Mouse (Mus musculus): ENCODE results near the gene Mthfsd.

The Mthfsd gene

DNA sequence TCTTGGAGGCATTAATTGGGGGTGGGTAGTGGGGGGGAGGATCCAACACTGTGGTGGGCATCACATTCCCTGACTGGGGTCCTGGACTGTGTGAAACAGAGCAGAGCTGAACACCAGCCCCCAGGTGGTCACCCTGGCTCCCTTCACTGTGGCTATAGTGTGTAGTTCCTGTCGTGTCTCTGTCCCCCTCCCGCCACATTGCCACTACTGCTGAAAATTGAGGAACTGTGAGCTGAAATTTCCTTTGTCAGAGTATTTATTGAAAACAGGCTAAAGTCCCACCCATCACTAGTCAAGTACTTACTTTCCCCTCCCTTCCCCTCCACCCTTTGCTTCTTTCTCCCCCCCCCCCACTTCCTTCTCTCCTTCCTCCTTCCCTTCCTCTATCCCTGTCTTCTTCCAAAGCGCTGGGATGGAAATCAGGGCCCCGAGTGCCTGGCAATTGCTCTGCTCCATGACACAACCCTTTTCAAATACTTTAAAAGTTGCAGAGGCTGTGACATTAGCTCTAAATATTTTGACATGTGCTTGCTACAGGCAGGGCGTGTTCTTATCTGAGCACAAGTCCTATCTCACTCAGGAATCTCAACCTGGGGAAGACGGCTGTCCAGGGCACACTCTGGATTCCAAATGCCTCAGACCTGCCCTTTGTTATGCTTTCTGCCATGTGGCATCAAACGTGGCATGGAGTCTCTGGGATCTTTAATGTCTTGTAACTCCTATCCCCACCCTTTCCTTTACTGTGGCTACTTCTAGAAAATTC is 3.1 kb upstream of the Mthfsd start:
- ChIA-PET CTCF (interaction anchor here in 2 of 4 experiments (0.6 to 5.7 kb wide), 4 partner anchors 402 to 421 kb away, joined by 3 to 32 read pairs (median 3); no protein-coding TSS in a partner anchor), POLR2A (interaction anchor here in 2 of 4 experiments (0.6 to 1.4 kb wide), 3 partner anchors 94 to 430 kb away, joined by 3 to 4 read pairs (median 4); no protein-coding TSS in a partner anchor)

DNA sequence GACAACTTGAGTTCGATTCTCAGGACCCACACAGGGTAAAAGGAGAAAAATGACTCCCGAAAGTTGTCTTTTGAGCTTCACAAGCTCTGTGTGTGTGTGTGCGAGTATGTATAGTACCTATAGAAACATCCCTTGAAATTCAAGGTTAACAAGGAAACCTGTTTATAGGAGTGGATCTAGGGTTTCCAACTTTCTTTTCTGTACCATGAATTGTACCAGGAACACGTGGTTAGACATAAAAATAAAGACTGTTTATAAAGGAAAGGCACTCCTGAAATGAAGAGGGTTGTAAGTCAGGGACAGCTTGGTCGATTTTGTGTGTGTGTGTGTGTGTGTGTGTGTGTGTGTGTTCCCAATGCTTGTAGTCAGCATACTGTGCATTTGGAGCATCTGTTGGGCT is 465 bp upstream of the Mthfsd start:
- ChIA-PET POLR2A (interaction anchor here (0.6 to 1.8 kb wide), 10 partner anchors 8 to 412 kb away, joined by 3 to 4 read pairs (median 3); partner anchors contain the start of gene Foxc2 (in 1 of the 4)), CTCF (interaction anchor here in 3 of 4 experiments (0.5 to 1.4 kb wide), 9 partner anchors 9 to 494 kb away, joined by 3 to 7 read pairs (median 3); no protein-coding TSS in a partner anchor)

DNA sequence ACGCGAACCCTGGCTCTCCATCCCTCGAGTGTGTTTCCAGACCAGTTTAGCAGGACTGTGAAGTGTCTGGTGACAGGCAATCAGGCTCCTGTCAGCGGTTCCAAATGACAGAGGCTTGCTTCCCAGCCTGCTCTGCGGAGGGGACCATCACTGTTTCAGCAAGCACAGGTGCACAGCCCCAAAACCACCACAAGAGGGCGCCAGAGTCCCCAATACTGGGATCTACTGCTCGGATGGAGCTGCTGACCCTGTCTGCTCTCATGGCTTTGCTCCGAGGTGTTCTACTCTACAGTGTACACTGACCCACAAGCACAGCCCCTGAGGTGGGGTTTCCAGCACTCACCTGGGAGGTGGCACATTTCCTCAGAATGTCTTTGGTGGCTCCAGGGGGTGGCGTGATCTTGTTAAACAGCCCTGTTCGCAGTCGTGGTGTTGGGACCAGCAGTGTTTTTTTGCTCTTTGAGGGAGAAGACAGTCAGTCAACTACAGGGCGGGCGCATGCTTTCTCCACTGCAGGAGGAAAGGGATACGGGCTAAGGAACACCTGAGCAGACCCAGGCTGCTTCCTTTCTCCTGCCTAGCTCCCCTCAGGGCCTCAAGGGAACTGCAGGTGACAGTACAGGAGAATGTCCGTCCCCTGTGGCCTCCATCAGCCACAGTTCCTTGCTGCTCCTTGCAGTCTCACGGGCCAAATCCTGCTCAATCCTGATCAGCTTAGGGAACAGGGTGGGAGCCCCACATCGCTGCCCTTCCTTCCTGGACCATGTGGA is 4.0 kb downstream of the Mthfsd start:
- ChIA-PET CTCF (interaction anchor here (0.5 to 2.8 kb wide), 69 partner anchors 8 to 839 kb away, joined by 3 to 15 read pairs (median 4); partner anchors contain the start of genes Foxc2 (in 3 of the 4), Cox4i1 (in 1 of the 4), Emc8 (in 1 of the 4) and Gm27021 (in 1 of the 4)), POLR2A (interaction anchor here in 1 of 4 experiments (0.6 kb wide), 1 partner anchor 421 kb away, joined by 4 read pairs; no protein-coding TSS in a partner anchor)

DNA sequence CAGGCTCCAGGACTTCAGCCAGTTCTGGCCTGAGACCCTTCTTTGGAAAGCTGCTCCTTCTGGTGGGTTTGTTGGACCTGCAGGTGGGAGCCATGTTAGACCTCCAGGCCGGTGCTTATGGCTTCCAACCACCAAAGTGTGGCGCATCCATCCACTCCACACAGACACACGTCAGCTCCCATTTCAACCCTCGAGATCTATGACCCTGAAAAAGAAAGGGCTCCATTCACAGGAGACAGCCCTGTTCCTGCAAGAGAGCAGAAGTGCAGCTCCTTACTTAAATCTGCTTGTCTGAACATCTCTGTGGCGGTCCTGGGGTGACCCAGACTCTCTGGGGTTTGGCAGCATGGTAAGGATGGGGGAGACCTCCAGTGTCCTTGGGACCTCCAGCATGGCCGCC is 14.7 kb downstream of the Mthfsd start:
- ChIA-PET POLR2A (interaction anchor here in 1 of 4 experiments (0.6 to 1.0 kb wide), 2 partner anchors 192 to 272 kb away, joined by 3 read pairs; no protein-coding TSS in a partner anchor), CTCF (interaction anchor here (1.3 to 2.3 kb wide), 13 partner anchors 10 to 416 kb away, joined by 3 to 17 read pairs (median 8); no protein-coding TSS in a partner anchor)

DNA sequence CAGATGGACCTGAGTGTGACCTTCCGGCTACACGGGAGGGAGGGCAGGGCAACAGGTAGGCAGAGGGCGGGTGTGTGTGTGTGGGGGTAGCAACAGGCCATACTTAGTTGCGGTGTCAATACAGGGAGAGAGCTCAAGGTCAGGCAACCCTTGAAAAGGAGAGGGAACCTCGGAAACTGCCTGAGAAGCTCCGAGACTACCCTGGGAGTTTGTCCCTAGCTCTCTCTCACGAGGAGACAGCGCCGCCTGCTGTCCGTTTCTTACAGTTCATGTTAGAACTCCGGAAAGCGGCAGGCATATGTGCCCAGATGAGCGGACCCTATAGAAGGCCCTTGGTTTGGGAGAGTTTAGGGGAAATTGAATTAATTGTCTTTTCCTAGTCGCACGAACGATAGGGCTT is 15.6 kb downstream of the Mthfsd start:
- ChIA-PET POLR2A (interaction anchor here (0.6 to 1.4 kb wide), 9 partner anchors 9 to 272 kb away, joined by 3 to 7 read pairs (median 3); partner anchors contain the start of genes Foxf1 (in 1 of the 4), Foxl1 (in 1 of the 4) and Mthfsd (in 1 of the 4)), CTCF (interaction anchor here (0.6 to 2.3 kb wide), 54 partner anchors 10 to 561 kb away, joined by 3 to 17 read pairs (median 4); partner anchors contain the start of genes Cox4i1 (in 1 of the 4) and Gm27021 (in 1 of the 4))

DNA sequence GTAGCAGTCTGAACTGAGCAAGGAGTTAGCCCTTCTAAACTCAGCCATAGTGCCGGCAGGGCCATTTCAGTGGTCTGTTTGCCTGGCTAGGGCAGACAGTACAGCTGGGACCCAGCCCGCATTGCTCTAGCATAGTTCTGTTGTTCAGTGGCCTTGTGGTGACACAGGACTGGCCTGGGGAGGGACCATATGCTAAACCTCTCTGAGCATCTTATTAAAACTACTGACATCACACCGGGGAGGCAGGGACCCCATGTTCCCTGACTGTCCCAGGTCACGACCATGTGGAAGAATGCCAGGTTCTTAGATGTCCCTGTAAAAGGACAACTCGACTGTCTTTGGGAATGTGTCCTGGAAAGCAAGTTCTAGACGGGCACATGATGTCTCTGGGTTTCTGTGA is 16.1 kb downstream of the Mthfsd start:
- POLR2A ChIA-PET: interaction anchor here in 3 of 4 experiments (0.6 to 1.4 kb wide), 6 partner anchors 8 to 272 kb away, joined by 3 to 5 read pairs (median 4); partner anchors contain the start of genes Foxf1 (in 1 of the 3), Foxl1 (in 1 of the 3) and Mthfsd (in 1 of the 3)
- CTCF ChIA-PET: interaction anchor here (0.6 to 2.3 kb wide), 55 partner anchors 10 to 561 kb away, joined by 3 to 17 read pairs (median 4); partner anchors contain the start of genes Cox4i1 (in 1 of the 4) and Gm27021 (in 1 of the 4)

DNA sequence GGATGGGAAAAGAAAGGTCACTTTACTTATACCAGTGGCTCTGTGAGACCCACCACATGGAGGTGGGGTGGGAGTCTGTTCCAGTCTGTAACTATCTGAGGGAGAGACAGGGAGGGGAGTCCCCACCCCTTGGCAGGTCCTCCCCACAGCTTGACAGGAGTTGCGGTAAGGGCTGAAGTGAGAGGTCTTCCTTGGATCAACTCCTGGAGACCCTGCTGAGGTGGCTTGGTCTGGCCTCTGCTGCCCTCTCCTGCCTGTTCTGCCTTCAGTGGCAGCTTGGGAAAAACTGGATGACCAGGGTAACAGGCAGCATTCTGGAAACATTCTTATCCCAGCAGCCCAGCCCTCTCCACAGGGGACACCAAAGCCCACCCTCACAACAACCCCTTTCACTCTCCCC is 17.5 kb downstream of the Mthfsd start:
- POLR2A ChIA-PET: interaction anchor here in 1 of 4 experiments (0.6 kb wide), 1 partner anchor 1025 kb away, joined by 9 read pairs; no protein-coding TSS in a partner anchor
- CTCF ChIA-PET: interaction anchor here in 3 of 4 experiments (0.5 to 2.1 kb wide), 9 partner anchors 14 to 412 kb away, joined by 3 to 9 read pairs (median 5); no protein-coding TSS in a partner anchor

DNA sequence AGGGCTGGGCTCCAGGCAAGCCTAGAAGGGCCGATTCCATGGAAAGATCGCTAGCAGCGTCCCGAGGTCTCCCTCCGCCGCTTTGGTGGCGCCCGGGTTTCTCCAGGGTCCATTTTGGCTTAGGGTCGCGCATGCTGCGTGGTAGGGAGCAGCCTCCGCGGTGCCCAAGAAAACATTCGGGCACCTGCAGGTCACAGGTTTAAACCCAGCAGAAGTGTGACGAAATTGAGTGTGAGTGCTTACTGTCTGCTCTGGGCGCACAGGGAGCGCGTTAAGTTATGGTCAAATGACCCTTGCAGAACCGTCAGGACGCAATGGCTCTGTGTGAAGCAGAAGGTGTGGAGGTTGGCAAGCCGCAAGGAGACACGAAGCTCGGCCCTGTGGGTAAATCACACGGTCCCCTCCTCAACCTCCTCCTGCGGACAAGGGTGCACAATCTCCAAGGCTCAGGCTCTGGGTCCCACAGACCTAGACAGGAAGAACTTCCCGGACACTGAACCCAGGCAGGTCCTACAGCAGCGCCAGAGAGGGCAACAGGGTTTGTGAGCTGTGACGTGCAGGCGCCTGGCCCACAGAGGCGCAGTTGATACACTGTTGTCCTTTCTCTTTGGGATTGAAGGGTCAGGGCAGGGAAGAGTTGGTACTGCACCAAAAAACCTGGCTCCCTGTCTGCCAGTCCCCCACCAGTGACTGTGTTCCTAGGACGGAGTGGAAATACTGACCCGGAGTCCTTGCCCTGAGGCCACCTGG is 18.4 kb downstream of the Mthfsd start:
- POLR2A ChIA-PET: interaction anchor here in 1 of 4 experiments (0.5 kb wide), 1 partner anchor 154 kb away, joined by 3 read pairs; no protein-coding TSS in a partner anchor
- CTCF ChIA-PET: interaction anchor here (0.5 to 2.1 kb wide), 10 partner anchors 15 to 411 kb away, joined by 3 to 9 read pairs (median 4); no protein-coding TSS in a partner anchor

DNA sequence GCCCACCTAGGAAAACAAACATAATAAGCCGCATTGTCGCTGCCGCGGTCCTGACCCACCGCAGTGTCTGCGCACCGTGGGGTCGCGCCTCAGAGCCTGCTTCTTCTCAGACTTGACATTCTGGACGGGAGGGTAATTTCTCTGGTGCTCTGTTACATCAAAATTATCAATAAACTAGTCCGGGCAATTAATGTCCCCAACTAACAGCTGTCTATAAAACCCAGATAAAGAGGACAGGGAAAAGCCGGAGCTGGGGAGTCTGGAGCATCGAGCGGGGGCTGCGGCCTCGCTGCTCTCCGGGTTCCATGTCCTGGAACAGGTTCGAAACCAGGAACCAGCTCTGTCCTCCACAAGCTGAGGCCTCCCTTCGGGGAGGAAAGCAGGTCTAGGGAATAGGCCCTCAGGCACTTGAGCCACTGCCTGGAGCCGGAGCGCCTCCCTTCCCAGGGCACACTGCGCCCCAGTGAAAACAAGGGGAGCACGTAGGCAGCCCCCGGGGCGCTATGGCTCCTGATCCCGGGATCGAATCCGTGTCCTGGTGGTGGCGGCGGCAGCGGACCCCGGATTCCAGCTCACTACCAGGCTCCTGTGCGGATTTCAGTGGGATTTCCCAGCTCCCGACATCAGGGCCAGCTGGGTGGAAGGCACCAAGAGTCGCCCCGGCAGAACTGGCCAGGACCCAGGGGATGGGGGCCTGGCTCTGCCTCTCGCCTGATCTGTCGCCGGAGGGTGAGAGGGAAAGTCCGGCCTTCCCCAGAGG is 19.1 kb downstream of the Mthfsd start:
- ChIA-PET POLR2A (interaction anchor here in 1 of 4 experiments (0.6 kb wide), 1 partner anchor 570 kb away, joined by 5 read pairs; no protein-coding TSS in a partner anchor), CTCF (interaction anchor here in 3 of 4 experiments (0.5 to 2.1 kb wide), 6 partner anchors 15 to 268 kb away, joined by 3 to 9 read pairs (median 4); no protein-coding TSS in a partner anchor)

DNA sequence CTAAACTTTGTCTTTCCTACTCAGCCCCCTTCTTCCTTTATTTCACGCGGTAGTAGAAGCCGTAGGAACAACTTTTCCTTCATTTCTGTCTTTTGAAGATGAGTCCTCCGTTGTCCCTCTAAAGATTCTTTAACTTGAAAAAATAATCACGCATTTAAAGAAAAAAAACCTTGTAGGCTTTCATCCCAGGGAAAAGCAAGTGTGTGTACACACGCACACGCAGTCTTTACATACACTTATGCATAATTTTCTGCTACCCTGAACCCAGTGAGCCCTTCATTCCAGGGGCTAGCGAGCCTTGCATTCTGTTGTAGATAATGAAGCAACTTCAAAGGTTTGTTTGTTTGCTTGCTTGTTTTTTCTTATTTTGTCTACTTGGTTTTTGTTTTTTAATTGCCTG is 19.9 kb downstream of the Mthfsd start:
- ChIA-PET CTCF (interaction anchor here in 1 of 4 experiments (1.9 kb wide), 1 partner anchor 118 kb away, joined by 5 read pairs; no protein-coding TSS in a partner anchor), POLR2A (no interaction called here)

DNA sequence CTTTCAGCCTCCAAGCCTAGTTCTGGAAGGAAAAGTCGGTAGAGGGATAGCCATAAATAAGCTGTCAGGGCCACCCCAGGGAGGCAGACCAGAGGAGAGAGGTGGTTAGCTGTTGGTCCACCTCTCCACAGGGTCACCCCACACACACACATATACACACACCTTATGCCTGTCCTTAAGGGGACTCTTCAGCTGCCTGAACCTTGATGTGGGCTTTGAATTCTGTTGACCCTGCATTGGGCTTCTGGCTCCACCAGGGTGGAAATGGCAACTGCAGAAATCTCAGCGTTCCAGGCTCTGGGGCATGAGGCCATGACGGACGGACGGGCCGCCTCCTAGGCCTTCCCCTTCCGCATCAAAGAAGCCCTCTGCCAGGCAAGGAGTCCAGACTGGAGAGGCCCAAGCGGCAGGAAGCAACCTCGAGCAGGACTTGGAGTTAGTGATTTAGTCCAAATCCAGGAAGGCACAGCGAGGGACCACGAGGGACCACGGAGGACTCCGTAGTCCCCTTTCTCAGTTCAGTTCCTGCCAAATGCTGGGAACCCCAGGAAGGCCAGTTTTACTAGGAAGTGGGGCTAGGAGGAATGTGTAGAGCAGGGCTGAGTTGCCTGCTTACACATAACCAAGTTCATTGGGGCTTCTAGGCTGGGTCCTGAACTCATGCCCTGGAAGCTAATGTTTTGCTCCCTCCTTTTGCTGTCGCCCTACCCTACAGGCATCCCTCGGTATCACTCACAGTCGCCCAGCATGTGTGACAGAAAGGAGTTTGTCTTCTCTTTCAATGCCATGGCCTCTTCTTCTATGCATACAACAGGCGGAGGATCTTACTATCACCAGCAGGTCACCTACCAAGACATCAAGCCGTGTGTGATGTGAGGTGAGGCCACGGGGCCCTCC is 21.9 kb downstream of the Mthfsd start:
- ChIA-PET CTCF (no interaction called here), POLR2A (interaction anchor here in 1 of 4 experiments (0.6 kb wide), 1 partner anchor 717 kb away, joined by 6 read pairs; no protein-coding TSS in a partner anchor)

DNA sequence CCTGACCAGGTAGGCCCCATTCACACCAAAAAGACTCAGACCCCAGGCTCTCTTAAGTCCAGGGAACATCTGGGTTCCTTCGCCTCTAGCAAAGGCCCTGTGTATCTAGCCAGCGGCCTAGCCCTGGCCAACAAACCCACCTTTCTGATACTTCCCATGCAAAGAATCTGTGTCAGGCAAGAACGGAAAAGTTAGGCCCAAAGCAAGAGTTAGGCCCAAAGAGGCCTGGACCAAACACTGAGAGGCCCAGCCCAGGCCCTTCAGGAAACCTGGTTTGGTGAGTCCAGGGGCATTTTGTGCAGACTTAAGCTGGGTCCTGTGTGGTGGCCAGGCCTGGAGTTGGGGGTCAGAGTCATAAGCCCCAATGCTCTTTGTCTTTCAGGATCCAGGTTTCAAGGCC is 22.6 kb downstream of the Mthfsd start:
- ChIA-PET POLR2A (interaction anchor here in 1 of 4 experiments (0.6 kb wide), 1 partner anchor 717 kb away, joined by 6 read pairs; no protein-coding TSS in a partner anchor), CTCF (interaction anchor here in 2 of 4 experiments (0.5 to 1.1 kb wide), 2 partner anchors 19 to 40 kb away, joined by 3 to 11 read pairs; no protein-coding TSS in a partner anchor)

DNA sequence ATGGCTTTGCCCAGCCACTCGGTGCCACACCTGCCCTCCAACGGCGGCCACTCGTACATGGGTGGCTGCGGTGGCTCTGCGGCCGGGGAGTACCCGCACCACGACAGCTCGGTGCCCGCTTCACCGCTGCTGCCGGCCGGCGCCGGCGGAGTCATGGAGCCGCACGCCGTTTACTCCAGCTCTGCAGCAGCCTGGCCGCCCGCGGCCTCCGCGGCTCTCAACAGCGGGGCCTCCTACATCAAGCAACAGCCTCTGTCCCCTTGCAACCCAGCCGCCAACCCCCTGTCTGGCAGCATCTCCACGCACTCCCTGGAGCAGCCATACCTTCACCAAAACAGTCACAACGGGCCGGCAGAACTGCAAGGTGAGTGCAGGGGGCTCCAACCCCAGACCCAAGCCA is 23.2 kb downstream of the Mthfsd start:
- ChIA-PET CTCF (interaction anchor here in 2 of 4 experiments (0.5 to 1.1 kb wide), 3 partner anchors 19 to 262 kb away, joined by 3 to 11 read pairs (median 3); no protein-coding TSS in a partner anchor), POLR2A (no interaction called here)

DNA sequence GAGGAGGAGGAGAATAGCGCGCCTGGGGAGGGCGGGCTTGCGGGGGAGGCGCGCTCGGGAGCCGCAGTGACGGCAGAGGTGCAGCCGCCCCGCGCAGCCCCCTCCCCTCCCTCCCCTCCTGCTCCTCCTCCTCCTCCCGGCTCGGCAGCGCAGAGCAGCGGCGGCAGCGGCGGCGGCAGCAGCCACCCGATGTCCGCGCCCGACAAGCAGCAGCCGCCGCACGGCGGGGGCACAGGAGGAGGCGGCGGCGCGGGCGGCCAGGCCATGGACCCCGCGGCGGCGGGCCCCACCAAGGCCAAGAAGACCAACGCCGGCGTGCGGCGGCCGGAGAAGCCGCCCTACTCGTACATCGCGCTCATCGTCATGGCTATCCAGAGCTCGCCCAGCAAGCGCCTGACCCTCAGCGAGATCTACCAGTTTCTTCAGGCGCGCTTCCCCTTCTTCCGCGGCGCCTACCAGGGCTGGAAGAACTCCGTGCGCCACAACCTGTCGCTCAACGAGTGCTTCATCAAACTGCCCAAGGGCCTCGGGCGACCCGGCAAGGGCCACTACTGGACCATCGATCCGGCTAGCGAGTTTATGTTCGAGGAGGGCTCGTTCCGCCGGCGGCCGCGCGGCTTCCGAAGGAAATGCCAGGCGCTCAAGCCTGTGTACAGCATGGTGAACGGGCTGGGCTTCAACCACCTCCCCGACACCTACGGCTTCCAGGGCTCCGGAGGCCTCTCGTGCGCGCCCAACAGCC is 23.8 kb downstream of the Mthfsd start, which contains the start of gene Foxf1:
Foxf1 (plus strand) TSS at position 177 of the 742 bp plus-strand sequence.
- POLR2A ChIA-PET: interaction anchor here in 1 of 4 experiments (0.9 kb wide), 1 partner anchor 8 kb away, joined by 4 read pairs; no protein-coding TSS in a partner anchor
- CTCF ChIA-PET: interaction anchor here in 1 of 4 experiments (1.0 to 1.1 kb wide), 2 partner anchors 20 to 261 kb away, joined by 3 read pairs; no protein-coding TSS in a partner anchor

DNA sequence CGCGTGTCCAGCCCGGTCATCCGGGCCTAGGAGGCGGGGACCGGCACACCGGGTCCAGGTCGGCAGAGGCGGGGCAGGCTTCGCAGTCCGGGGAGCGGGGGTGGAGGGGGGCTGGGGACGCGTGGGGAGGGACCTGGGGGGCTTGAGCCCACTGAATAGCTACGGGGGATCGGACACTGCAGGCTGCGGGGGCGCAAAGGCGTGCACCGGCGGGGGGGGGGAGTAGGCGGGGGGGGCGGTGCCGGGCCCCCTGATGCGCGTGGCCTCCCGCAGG is 24.3 kb downstream of the Mthfsd start:
- ChIA-PET POLR2A (interaction anchor here in 1 of 4 experiments (0.9 kb wide), 1 partner anchor 9 kb away, joined by 4 read pairs; no protein-coding TSS in a partner anchor), CTCF (interaction anchor here in 1 of 4 experiments (1.0 kb wide), 1 partner anchor 261 kb away, joined by 3 read pairs; no protein-coding TSS in a partner anchor)
